Mouse (Mus musculus) heart, adult 18-20 months (tissue): ENCODE results near the gene Slc30a5. TPM values are rescaled to one million over a fixed set of nuclear protein-coding genes. Genes with fewer than 3 reads are reported as not detected.
A peak's percentile ranks its signal among the peaks of the same experiment; 100 is the strongest.

Experiments used
- DNase-seq, 2 experiments: peaks; one replicate each; pipeline ENCODE4 v3.0.0; 2021 to 2022; ENCODE audit warnings: mixed read lengths in 1 of 2
- total RNA-seq, 2 experiments: library from RNA; stranded (reverse); gene quantifications; 2 replicates each; pipeline ENCODE4 v1.2.3; 2021

Gene Slc30a5
- total RNA-seq, 2 experiments from 2014 or later, result 20.1 to 21.8 TPM

DNA sequence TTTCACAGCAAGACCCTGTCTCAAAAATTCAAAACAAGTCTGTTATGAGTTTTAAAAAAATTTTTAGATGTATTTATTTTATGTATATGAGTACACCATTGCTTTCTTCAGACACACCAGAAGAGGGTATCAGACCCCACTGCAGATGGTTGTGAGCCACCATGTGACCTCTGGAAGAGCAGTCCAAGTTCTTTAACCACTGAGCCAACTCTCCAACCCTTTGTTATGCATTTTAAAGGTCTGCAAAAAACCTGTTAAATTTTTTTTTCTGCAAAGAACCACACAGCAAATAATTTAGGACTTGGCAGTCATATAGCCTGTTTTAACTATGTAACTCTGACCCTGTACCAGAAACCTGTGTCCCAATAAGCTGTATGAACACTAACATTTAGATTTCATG lies 58.5 kb downstream of the Slc30a5 start:
- DNase-seq, result no peak

DNA sequence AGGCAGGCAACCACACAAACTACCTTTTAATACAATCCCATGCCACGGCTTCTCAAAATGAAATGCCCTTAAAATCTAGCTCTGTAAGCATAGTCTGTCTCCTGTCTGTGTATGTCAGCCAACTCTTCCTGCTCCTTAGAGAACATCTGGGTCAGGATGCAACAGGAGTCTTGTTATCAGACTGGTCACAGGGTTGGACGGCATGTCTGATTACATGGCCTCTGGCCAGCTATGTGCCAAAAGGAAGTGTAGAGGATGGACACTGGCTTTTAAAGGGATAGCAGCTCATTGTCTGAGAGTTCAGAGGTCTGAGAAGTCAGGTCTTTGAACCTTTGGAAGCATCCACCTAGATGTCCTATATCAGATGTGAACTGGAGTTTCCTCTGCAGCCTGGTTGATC lies 77.9 kb downstream of the Slc30a5 start:
- DNase-seq, result peak; percentile 41 to 54

GRCm38 (mm10) chr13:100754186-100754585 lies 79.0 kb downstream of the Slc30a5 start:
- no peak for DNase-seq

DNA sequence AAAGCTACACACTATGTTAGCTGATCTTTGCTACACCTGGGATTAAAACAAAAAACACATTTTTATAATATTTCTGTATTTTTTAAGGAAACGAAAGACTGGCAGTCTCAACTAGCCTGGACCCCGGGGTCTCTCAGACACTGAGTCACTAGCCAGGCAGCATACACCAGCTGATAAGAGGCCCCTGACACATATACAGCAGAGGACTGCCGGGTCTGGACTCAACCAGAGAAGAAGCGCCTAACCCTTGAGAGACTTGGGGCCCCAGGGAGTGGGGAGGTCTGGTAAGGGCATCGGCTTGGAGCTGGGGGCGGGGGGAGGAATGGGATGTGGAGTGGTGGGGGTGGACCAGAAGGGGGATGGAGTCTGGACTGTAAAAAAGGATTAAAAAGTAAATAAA lies 80.2 kb downstream of the Slc30a5 start:
- no peak for DNase-seq

Other genes starting within 250 kb of the Slc30a5 start
- under 1 TPM; 0.42 to 0.57 TPM for gene Marveld2, start 216.5 kb downstream of the Slc30a5 start, total RNA-seq
- gene Ak6, start 182.4 kb downstream of the Slc30a5 start, total RNA-seq, result 10 to 100 TPM; 59.8 to 63.5 TPM
- 10 to 100 TPM; 15.0 to 17.1 TPM for gene Rad17, start 182.4 kb downstream of the Slc30a5 start, total RNA-seq
- gene Taf9, start 181.8 kb downstream of the Slc30a5 start, total RNA-seq, result 10 to 100 TPM in 1 of 2 experiments, 1 to 10 TPM in 1; 9.6 to 18.1 TPM
- under 1 TPM; 0.17 to 0.46 TPM for gene Ccdc125, start 163.7 kb downstream of the Slc30a5 start, total RNA-seq
- 10 to 100 TPM; 21.3 to 22.2 TPM for gene Cdk7, start 102.5 kb downstream of the Slc30a5 start, total RNA-seq
- gene Mrps36, start 88.8 kb downstream of the Slc30a5 start, total RNA-seq, result 100 to 1,000 TPM; 165 to 196 TPM
- not detected for gene Cenph, start 57.5 kb downstream of the Slc30a5 start, total RNA-seq
- 1 to 10 TPM in 1 of 2 experiments, under 1 TPM in 1; 0.57 to 1.1 TPM for gene Ccnb1, start 46.9 kb downstream of the Slc30a5 start, total RNA-seq